Mouse (Mus musculus): ENCODE measurements around the gene Rnf4. TPM values are rescaled to one million over a fixed set of nuclear protein-coding genes. Genes with fewer than 3 reads are reported as not detected.

The Rnf4 gene
- polyA plus RNA-seq, 1 experiment from 2014 or later = 209 TPM

- no peak overlapping the region for H3K9ac ChIP-seq (replicated peaks; ENCODE audit: low read length)
- H3K4me2 ChIP-seq (ENCODE audit: low read depth, low read length) = no peak overlapping the region
- H3K27me3 ChIP-seq (ENCODE audit: control insufficient read depth, insufficient read depth, low read length) = no peaks in the 10 kb centered on the region
- no peaks in the 10 kb centered on the region for H3K9me3 ChIP-seq (replicated peaks; ENCODE audit: control insufficient read depth, low read length)
- no peak overlapping the region for H3K27ac ChIP-seq (replicated peaks; ENCODE audit: low read depth, low read length)
- no peaks in the 10 kb centered on the region for H3K36me3 ChIP-seq (replicated peaks; ENCODE audit: control insufficient read depth, insufficient read depth, low read depth, low read length)
- ATAC-seq (replicated peaks; ENCODE audit: insufficient number of reproducible peaks, low FRiP score, low TSS enrichment, low read depth) (no peak), DNase-seq (ENCODE audit: low spot score) (no peak)
- peaks cover 2% of the 10 kb centered on the region for H3K4me1 ChIP-seq (ENCODE audit: control insufficient read depth, insufficient read depth, low read length)
- H3K4me3 ChIP-seq (ENCODE audit: low read depth, low read length) = no peak overlapping the region
These were observed 10.8 kb upstream of the Rnf4 start for GRCm38 (mm10) chr5:34325286-34325685.

GRCm38 (mm10) chr5:34326249-34326691 is 9.8 kb upstream of the Rnf4 start:
- no peak for ATAC-seq (replicated peaks; ENCODE audit: insufficient number of reproducible peaks, low FRiP score, low TSS enrichment, low read depth)
- Histone ChIP-seq H3K4me3 (ENCODE audit: low read depth, low read length) (no peak overlapping the region), H3K27me3 (ENCODE audit: control insufficient read depth, insufficient read depth, low read length) (no peaks in the 10 kb centered on the region), H3K9ac (replicated peaks; ENCODE audit: low read length) (no peak overlapping the region), H3K36me3 (replicated peaks; ENCODE audit: control insufficient read depth, insufficient read depth, low read depth, low read length) (no peaks in the 10 kb centered on the region), H3K9me3 (replicated peaks; ENCODE audit: control insufficient read depth, low read length) (no peaks in the 10 kb centered on the region), H3K4me1 (ENCODE audit: control insufficient read depth, insufficient read depth, low read length) (peaks cover 2% of the 10 kb centered on the region), H3K27ac (replicated peaks; ENCODE audit: low read depth, low read length) (no peak overlapping the region), H3K4me2 (ENCODE audit: low read depth, low read length) (peak overlapping the region; percentile 50; the same call in 1 of the 2 replicates)
- 40% methylated on average over 4 of the region's 4 CpGs for WGBS
- DNase-seq (ENCODE audit: low spot score) = peak; percentile 37

- peak overlapping the region; percentile 27 for H3K4me3 ChIP-seq (ENCODE audit: low read depth, low read length)
- WGBS = 15% methylated on average over 31 of the region's 31 CpGs
- no peak overlapping the region for H3K27ac ChIP-seq (replicated peaks; ENCODE audit: low read depth, low read length)
- no peaks in the 10 kb centered on the region for H3K36me3 ChIP-seq (replicated peaks; ENCODE audit: control insufficient read depth, insufficient read depth, low read depth, low read length)
- H3K9ac ChIP-seq (replicated peaks; ENCODE audit: low read length) = peak overlapping the region; percentile 46
- peaks cover 2% of the 10 kb centered on the region for H3K4me1 ChIP-seq (ENCODE audit: control insufficient read depth, insufficient read depth, low read length)
- peak; percentile 73; the same call in 1 of the 2 replicates for ATAC-seq (replicated peaks; ENCODE audit: insufficient number of reproducible peaks, low FRiP score, low TSS enrichment, low read depth)
- peak overlapping the region; percentile 50 for H3K4me2 ChIP-seq (ENCODE audit: low read depth, low read length)
- H3K9me3 ChIP-seq (replicated peaks; ENCODE audit: control insufficient read depth, low read length) = no peaks in the 10 kb centered on the region
- peak; percentile 55 for DNase-seq (ENCODE audit: low spot score)
- H3K27me3 ChIP-seq (ENCODE audit: control insufficient read depth, insufficient read depth, low read length) = no peaks in the 10 kb centered on the region
These were observed 9.1 kb upstream of the Rnf4 start for GRCm38 (mm10) chr5:34326875-34327576.

- Histone ChIP-seq H3K36me3 (replicated peaks; ENCODE audit: control insufficient read depth, insufficient read depth, low read depth, low read length) (no peaks in the 10 kb centered on the region), H3K9me3 (replicated peaks; ENCODE audit: control insufficient read depth, low read length) (no peaks in the 10 kb centered on the region), H3K27ac (replicated peaks; ENCODE audit: low read depth, low read length) (no peak overlapping the region), H3K4me2 (ENCODE audit: low read depth, low read length) (no peak overlapping the region), H3K9ac (replicated peaks; ENCODE audit: low read length) (no peak overlapping the region), H3K27me3 (ENCODE audit: control insufficient read depth, insufficient read depth, low read length) (no peaks in the 10 kb centered on the region), H3K4me1 (ENCODE audit: control insufficient read depth, insufficient read depth, low read length) (peaks cover 2% of the 10 kb centered on the region), H3K4me3 (ENCODE audit: low read depth, low read length) (no peak overlapping the region)
- DNase-seq (ENCODE audit: low spot score) = no peak
- no peak for ATAC-seq (replicated peaks; ENCODE audit: insufficient number of reproducible peaks, low FRiP score, low TSS enrichment, low read depth)
- 78% methylated on average over 2 of the region's 2 CpGs for WGBS
These were observed 6.0 kb upstream of the Rnf4 start for GRCm38 (mm10) chr5:34330136-34330535.

- ATAC-seq (replicated peaks; ENCODE audit: insufficient number of reproducible peaks, low FRiP score, low TSS enrichment, low read depth) (no peak), DNase-seq (ENCODE audit: low spot score) (no peak)
- Histone ChIP-seq H3K27me3 (ENCODE audit: control insufficient read depth, insufficient read depth, low read length) (no peaks in the 10 kb centered on the region), H3K27ac (replicated peaks; ENCODE audit: low read depth, low read length) (no peak overlapping the region), H3K9ac (replicated peaks; ENCODE audit: low read length) (no peak overlapping the region), H3K36me3 (replicated peaks; ENCODE audit: control insufficient read depth, insufficient read depth, low read depth, low read length) (no peaks in the 10 kb centered on the region), H3K4me1 (ENCODE audit: control insufficient read depth, insufficient read depth, low read length) (no peaks in the 10 kb centered on the region), H3K9me3 (replicated peaks; ENCODE audit: control insufficient read depth, low read length) (no peaks in the 10 kb centered on the region), H3K4me3 (ENCODE audit: low read depth, low read length) (no peak overlapping the region), H3K4me2 (ENCODE audit: low read depth, low read length) (no peak overlapping the region)
- 93% methylated on average over 1 of the region's 1 CpGs for WGBS
These were observed 2.0 kb upstream of the Rnf4 start for GRCm38 (mm10) chr5:34334081-34334480.

- H3K4me3 ChIP-seq (ENCODE audit: low read depth, low read length) = peak overlapping the region; percentile 98
- ATAC-seq (replicated peaks; ENCODE audit: insufficient number of reproducible peaks, low FRiP score, low TSS enrichment, low read depth) (peak; percentile 58), DNase-seq (ENCODE audit: low spot score) (peak; percentile 42)
- 3% methylated on average over 21 of the region's 21 CpGs for WGBS
- peak overlapping the region; percentile 84 for H3K9ac ChIP-seq (replicated peaks; ENCODE audit: low read length)
- no peaks in the 10 kb centered on the region for H3K9me3 ChIP-seq (replicated peaks; ENCODE audit: control insufficient read depth, low read length)
- H3K27me3 ChIP-seq (ENCODE audit: control insufficient read depth, insufficient read depth, low read length) = no peaks in the 10 kb centered on the region
- H3K27ac ChIP-seq (replicated peaks; ENCODE audit: low read depth, low read length) = peak overlapping the region; percentile 72
- peak overlapping the region; percentile 73 for H3K4me2 ChIP-seq (ENCODE audit: low read depth, low read length)
- H3K4me1 ChIP-seq (ENCODE audit: control insufficient read depth, insufficient read depth, low read length) = no peaks in the 10 kb centered on the region
- H3K36me3 ChIP-seq (replicated peaks; ENCODE audit: control insufficient read depth, insufficient read depth, low read depth, low read length) = no peaks in the 10 kb centered on the region
These were observed 471 bp upstream of the Rnf4 start for GRCm38 (mm10) chr5:34335539-34336096.

- peak overlapping the region; percentile 92 for H3K9ac ChIP-seq (replicated peaks; ENCODE audit: low read length)
- peak; percentile 74 for DNase-seq (ENCODE audit: low spot score)
- H3K27ac ChIP-seq (replicated peaks; ENCODE audit: low read depth, low read length) = peak overlapping the region; percentile 95
- H3K36me3 ChIP-seq (replicated peaks; ENCODE audit: control insufficient read depth, insufficient read depth, low read depth, low read length) = no peaks in the 10 kb centered on the region
- no peaks in the 10 kb centered on the region for H3K9me3 ChIP-seq (replicated peaks; ENCODE audit: control insufficient read depth, low read length)
- under 1% methylated on average over 42 of the region's 42 CpGs for WGBS
- no peaks in the 10 kb centered on the region for H3K4me1 ChIP-seq (ENCODE audit: control insufficient read depth, insufficient read depth, low read length)
- H3K4me3 ChIP-seq (ENCODE audit: low read depth, low read length) = peak overlapping the region; percentile 98
- no peaks in the 10 kb centered on the region for H3K27me3 ChIP-seq (ENCODE audit: control insufficient read depth, insufficient read depth, low read length)
- ATAC-seq (replicated peaks; ENCODE audit: insufficient number of reproducible peaks, low FRiP score, low TSS enrichment, low read depth) = peak; percentile 10; the same call in 1 of the 2 replicates
- H3K4me2 ChIP-seq (ENCODE audit: low read depth, low read length) = peak overlapping the region; percentile 57
These were observed 824 bp downstream of the Rnf4 start for GRCm38 (mm10) chr5:34336775-34337450.

- no peak overlapping the region for H3K27ac ChIP-seq (replicated peaks; ENCODE audit: low read depth, low read length)
- H3K9me3 ChIP-seq (replicated peaks; ENCODE audit: control insufficient read depth, low read length) = no peaks in the 10 kb centered on the region
- 94% methylated on average over 6 of the region's 6 CpGs for WGBS
- no peaks in the 10 kb centered on the region for H3K27me3 ChIP-seq (ENCODE audit: control insufficient read depth, insufficient read depth, low read length)
- no peak overlapping the region for H3K4me3 ChIP-seq (ENCODE audit: low read depth, low read length)
- H3K4me2 ChIP-seq (ENCODE audit: low read depth, low read length) = no peak overlapping the region
- ATAC-seq (replicated peaks; ENCODE audit: insufficient number of reproducible peaks, low FRiP score, low TSS enrichment, low read depth) (no peak), DNase-seq (ENCODE audit: low spot score) (no peak)
- no peaks in the 10 kb centered on the region; the same call in 1 of the 2 replicates for H3K36me3 ChIP-seq (replicated peaks; ENCODE audit: control insufficient read depth, insufficient read depth, low read depth, low read length)
- H3K4me1 ChIP-seq (ENCODE audit: control insufficient read depth, insufficient read depth, low read length) = no peaks in the 10 kb centered on the region
- no peak overlapping the region for H3K9ac ChIP-seq (replicated peaks; ENCODE audit: low read length)
These were observed 4.2 kb downstream of the Rnf4 start for GRCm38 (mm10) chr5:34340246-34340645.
